Mouse (Mus musculus): ENCODE data around the gene Gm813.

DNA sequence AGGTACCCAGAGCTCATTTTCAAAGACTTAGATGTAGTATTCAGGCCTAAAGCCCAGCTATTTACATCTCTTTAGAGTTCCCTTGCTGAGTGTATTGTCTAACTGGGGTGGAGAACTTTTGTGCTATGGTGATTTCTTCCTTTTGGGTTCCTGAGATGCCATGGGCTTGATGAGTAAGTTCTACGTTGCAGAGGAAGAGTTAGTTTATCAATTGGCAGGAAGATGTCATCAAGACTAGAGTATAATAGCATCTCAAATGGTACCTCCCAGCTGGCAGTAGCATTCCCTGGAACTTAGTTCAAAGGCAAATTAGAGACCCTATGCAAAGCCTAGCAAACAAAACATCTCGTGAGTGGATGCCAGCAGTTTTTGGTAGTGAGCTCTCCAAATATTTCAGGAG is 19.1 kb upstream of the Gm813 start:
- TF ChIP-seq POLR2A (IDR thresholded peaks at IDR 0.05; ENCODE audit: low read depth, low read length) (no peak), CTCF (IDR thresholded peaks at IDR 0.05; ENCODE audit: borderline replicate concordance, insufficient read depth, low read length) (no peak)
